Mouse (Mus musculus) heart, postnatal 14 days (tissue): ENCODE measurements at regions not wholly inside any gene's neighbourhood (a gene's known extent, or its start where the extent isn't known, plus 50 kb on each side); places are given as distances from the start of the nearest gene placed in this dataset.

ENCODE experiments used
- DNase-seq, 2 experiments: peaks; one replicate each; pipeline ENCODE4 v3.0.0; 2021 to 2022
- intact Hi-C: fragments of 180-260 bp; cut with DNase I; formaldehyde crosslinking; loops from one replicate; pipeline ENCODE4 v1.15.1; 2025

DNA sequence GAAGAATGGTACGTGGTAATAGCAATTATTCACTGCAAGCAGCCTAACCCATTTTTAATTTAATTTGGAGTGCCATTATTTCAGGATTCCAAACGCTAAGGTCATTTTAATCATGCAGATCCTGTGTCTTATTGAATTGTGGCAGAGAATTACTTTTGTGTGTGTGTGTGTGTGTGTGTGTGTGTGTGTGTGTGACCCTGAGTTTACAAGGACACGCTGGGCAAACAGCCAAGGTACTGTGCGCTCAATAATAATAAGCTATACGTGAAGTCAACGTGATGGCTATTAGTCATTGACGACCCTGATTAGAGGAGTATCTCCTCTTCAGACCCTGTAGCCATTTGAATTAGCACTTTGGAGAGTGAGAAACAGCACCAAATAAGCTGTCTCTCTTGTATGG lies 144.1 kb downstream of the Klf7 start:
- intact Hi-C loops, result no loop called here
- DNase-seq, result no peak

DNA sequence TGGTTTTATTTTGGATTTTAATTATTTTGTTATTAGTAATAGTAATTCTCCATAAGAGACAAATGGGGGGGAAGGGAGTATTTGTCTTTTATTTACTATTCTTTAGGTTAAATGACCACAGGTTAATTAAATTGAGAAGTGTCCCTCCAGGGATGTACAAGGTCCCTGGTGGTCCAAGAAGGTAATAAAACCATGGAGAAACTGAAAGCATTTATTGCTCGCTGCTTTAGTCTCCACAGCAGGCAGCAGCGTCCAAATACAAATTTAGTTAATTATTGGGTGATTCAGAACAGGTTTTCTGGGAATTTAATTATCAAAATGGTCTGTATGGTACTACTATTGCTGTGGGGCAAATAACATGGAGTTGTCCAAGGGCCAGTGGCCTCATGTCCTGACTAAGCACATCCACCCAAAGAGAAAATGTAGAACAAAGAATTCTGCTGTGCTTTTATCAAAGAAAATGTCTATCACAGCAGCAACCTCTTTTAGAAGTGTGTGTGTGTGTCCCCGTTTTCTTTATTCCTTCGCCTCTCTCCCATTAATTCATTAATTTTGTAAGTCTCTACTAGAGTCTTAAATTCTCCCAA lies 144.7 kb downstream of the Klf7 start:
- intact Hi-C loops, result no loop called here
- DNase-seq, result no peak

- no peak for DNase-seq
- intact Hi-C loops, result no loop called here
These were observed 145.2 kb downstream of the Klf7 start for GRCm38 (mm10) chr1:63976862-63977261.

DNA sequence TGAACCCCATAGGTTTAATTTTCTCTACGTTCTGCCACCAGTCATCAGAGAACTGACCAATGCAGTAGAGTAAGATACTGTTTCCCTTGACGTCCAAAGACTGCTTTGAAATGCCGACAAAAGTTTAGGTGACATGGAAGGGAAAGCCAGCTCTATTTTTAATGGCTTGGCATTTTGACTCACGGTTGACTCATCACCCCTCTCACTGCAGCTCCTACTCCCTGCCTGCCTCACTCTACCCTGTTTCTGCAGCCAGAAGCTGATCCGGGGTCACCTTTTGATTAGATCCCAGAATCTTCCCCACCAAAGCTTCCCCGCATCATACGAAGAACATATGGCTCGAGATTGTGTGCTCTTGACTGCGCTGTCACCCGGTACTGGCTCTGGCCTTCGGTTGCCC lies 154.2 kb downstream of the Klf7 start:
- intact Hi-C loops, result no loop called here
- no peak for DNase-seq

GRCm38 (mm10) chr1:63965446-63965845 lies 156.6 kb downstream of the Klf7 start:
- intact Hi-C loops, result no loop called here
- DNase-seq, result no peak

DNA sequence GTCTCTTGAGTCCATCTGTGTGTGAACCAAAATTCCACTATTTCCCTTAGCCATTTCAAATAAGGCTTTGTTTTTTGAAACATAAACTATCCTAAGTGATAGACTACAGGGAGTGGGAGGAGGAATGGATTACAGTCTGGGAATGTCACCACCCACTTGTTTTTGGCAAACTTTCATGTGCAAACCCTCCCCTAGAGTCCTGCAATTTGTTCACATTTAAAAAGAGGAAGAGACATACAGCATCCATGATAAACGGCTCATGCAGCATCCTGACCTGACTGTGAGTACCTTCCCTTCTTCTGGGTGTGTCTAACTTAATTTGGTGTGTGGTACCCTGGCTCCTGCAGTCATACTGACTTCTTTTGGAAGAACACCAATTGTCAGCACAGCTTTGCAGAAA lies 157.6 kb downstream of the Klf7 start:
- intact Hi-C loops, result no loop called here
- DNase-seq, result no peak

GRCm38 (mm10) chr1:63955701-63956355 lies 166.3 kb downstream of the Klf7 start:
- DNase-seq, result no peak
- intact Hi-C loops, result loop anchor here (10.0 kb wide), 1 partner anchor 269 kb away; no protein-coding TSS in a partner anchor

GRCm38 (mm10) chr1:63954876-63955513 lies 167.1 kb downstream of the Klf7 start:
- intact Hi-C loops, result loop anchor here (5.0 to 10.0 kb wide), 6 partner anchors 67 to 347 kb away; no protein-coding TSS in a partner anchor
- DNase-seq, result no peak

DNA sequence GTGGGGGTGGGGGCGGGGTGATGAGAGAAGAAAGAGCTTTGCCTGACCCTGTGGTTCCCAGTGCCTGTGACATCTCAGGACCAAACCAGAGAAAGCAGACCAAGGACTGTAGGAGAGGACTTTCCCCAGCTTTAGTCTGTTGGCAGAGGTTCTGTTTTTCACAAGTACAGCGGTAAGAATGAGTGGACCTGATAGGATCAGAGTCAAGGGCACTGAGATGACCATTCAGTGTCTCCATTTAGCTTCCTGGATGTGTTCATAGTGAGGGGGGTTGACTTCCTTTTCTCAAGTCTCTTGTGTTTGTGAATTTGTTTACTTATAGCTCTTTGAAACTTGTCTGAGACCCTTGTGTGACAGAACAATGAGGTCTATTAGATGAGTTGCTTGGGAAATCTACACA lies 167.9 kb downstream of the Klf7 start:
- intact Hi-C loops, result loop anchor here (5.0 to 10.0 kb wide), 6 partner anchors 68 to 348 kb away; no protein-coding TSS in a partner anchor
- DNase-seq, result no peak

- DNase-seq, result peak; percentile 53 to 62
- intact Hi-C loops, result loop anchor here (1.0 to 10.0 kb wide), 8 partner anchors 69 to 495 kb away; no protein-coding TSS in a partner anchor
These were observed 168.7 kb downstream of the Klf7 start for GRCm38 (mm10) chr1:63953229-63953883.

GRCm38 (mm10) chr1:63951663-63952062 lies 170.4 kb downstream of the Klf7 start:
- intact Hi-C loops, result loop anchor here (2.0 to 10.0 kb wide), 7 partner anchors 71 to 351 kb away; no protein-coding TSS in a partner anchor
- no peak for DNase-seq

DNA sequence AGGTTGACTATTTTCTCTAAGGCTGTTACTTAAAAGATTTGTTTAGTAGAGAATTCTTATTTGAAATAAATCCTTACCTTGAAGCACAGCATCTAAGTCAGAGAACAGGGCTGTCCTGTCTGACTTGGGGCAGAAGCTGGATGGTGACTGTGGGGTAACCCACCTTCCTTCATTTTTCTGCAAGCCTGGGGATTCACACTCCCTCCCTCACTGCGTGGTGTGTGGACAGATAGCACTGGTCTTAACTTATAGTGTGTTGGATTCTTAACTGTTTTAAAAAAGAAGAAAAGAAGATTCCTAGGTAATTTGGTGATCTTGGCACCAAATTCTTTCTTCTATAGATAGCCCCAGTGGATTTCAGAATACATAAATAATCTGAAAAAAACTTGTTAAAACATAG lies 174.8 kb downstream of the Klf7 start:
- no peak for DNase-seq
- intact Hi-C loops, result no loop called here

- intact Hi-C loops, result no loop called here
- DNase-seq, result no peak
These were observed 175.2 kb downstream of the Klf7 start for GRCm38 (mm10) chr1:63946834-63947233.

- DNase-seq, result no peak
- intact Hi-C loops, result no loop called here
These were observed 175.7 kb upstream of the 4933402D24Rik start for GRCm38 (mm10) chr1:63944786-63945185.

GRCm38 (mm10) chr1:63938416-63938815 lies 169.3 kb upstream of the 4933402D24Rik start:
- DNase-seq, result no peak
- intact Hi-C loops, result no loop called here

GRCm38 (mm10) chr1:63937480-63937879 lies 168.4 kb upstream of the 4933402D24Rik start:
- intact Hi-C loops, result no loop called here
- no peak for DNase-seq

DNA sequence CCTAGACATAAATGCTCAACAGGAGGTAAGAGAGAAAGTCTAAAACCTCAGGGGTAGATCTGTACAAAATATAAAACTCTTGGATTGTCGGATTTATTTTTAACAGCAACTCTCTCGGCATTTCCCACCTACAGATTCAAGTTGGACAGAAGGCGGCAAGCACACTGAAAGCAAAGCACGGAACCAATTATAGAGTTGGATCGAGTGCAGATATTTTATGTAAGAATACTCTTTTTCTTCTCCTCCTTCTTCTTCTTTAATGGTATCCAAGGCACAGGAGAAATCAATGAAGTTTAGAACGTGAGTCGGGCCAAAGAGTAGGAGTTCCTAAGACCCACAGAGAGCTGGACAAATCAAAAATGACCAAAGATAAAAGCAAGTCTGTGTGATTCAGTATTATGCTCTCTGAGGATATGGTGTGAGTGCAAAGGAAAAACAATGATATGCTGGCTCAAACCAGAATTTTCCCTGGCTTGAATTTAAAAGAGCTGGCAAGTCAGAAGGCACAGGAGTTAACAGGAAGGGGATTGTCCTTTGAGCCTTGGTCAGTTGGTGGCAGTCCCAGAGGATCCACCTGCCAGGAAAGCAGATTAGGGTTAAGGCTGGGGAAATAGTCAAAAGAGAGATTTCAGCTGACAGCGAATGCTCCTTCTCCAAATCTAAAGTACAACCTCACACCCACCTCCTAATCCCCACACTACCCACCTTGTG lies 165.7 kb upstream of the 4933402D24Rik start:
- no peak for DNase-seq
- intact Hi-C loops, result no loop called here

GRCm38 (mm10) chr1:63932484-63932883 lies 163.4 kb upstream of the 4933402D24Rik start:
- DNase-seq, result no peak
- intact Hi-C loops, result no loop called here

DNA sequence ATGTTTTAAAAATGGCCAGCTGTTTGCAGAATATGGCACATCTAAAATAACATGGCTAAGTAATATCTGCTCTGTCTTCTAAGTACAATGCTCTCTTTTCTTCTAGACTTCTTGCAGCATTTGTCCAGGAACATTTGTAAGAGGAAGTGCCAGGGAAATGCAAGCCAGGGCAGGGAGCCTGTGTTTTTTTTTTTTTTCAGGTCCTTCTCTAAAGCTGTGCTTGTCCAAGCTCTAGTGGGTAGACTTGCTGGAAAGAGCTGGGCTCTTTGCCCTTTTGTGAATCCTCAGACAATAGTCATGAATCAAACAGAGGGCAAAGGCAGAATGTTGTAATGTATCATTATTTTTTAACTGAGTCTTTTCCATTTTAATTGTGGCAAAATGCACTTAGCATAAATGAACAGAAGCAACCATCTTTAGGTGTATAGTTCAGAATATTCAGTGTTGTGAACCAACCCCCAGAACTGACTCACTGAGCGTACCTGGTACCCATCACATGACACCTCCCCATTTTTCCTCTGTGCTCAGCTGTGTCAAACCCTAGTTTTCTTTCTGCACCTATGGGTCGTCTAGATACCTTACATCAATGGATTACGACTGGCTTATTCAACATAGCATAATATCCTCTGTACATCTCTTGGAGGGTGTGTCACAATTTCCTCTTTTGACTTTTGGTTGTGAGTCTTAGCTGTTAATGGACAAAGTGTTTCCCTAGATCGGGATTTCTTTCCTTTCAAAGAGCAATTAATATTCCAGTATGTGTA lies 160.5 kb upstream of the 4933402D24Rik start:
- no peak for DNase-seq
- intact Hi-C loops, result no loop called here

DNA sequence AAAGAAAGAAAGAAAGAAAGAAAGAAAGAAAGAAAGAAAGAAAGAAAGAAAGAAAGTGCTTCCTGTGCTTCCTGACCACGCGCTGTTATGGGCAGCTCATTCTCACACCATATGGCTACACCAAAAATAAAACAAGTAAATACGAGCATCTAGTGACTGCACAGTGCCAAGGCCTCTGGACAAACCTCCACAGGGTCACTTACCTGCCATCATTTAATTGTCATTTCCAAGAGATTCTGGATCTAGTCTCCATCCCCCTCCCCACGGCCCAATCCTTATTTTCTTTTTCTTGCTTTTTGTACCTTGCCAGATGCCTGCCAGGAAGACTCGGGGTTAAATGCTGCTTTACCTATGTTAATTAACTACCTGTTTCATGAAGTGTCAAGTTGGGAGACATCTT lies 159.8 kb upstream of the 4933402D24Rik start:
- no peak for DNase-seq
- intact Hi-C loops, result no loop called here
